Mouse (Mus musculus) adrenal gland, postnatal 36 days (tissue): ENCODE measurements around the gene Fam163b. TPM values are rescaled to one million over a fixed set of nuclear protein-coding genes. Genes with fewer than 3 reads are reported as not detected.
A peak's percentile ranks its signal among the peaks of the same experiment; 100 is the strongest.

Experiments used
- DNase-seq, 2 experiments: peaks; one replicate each; pipeline ENCODE4 v3.0.0; 2021; ENCODE audit warnings: mixed read lengths in 1 of 2
- long read RNA-seq, 2 experiments: library from polyadenylated mRNA; stranded (forward); transcript quantifications; one replicate each; pipeline ENCODE4 v2.0.0; 2021; ENCODE audit warnings: borderline sequencing depth in 2 of 2
- total RNA-seq, 2 experiments: library from RNA; stranded (reverse); gene quantifications; 2 replicates each; pipeline ENCODE4 v1.2.3; 2021

Fam163b gene
- total RNA-seq = 1 to 10 TPM; 1.1 to 1.7 TPM
- long read RNA-seq, experiment 1, partial matches to known transcripts = 1 of 1 reads
- long read RNA-seq, experiment 1, other reads (novel, unspliced or antisense) = 0 of 1 reads
- long read RNA-seq, experiment 2 = 0 reads

- peak; percentile 37 to 65 for DNase-seq
Observed at GRCm38 (mm10) chr2:27141950-27142693, at the start of gene Fam163b. Gene Fam163b (minus strand): TSS chr2:27142491.

GRCm38 (mm10) chr2:27189994-27190393 is 47.7 kb upstream of the Fam163b start:
- no peak for DNase-seq

GRCm38 (mm10) chr2:27187531-27187930 is 45.2 kb upstream of the Fam163b start:
- no peak for DNase-seq

GRCm38 (mm10) chr2:27183734-27184133 is 41.4 kb upstream of the Fam163b start:
- DNase-seq = peak; percentile 64 to 72

- no peak for DNase-seq
Observed at GRCm38 (mm10) chr2:27181907-27182306, 39.6 kb upstream of the Fam163b start.

GRCm38 (mm10) chr2:27179101-27179500 is 36.8 kb upstream of the Fam163b start:
- DNase-seq = no peak

DNA sequence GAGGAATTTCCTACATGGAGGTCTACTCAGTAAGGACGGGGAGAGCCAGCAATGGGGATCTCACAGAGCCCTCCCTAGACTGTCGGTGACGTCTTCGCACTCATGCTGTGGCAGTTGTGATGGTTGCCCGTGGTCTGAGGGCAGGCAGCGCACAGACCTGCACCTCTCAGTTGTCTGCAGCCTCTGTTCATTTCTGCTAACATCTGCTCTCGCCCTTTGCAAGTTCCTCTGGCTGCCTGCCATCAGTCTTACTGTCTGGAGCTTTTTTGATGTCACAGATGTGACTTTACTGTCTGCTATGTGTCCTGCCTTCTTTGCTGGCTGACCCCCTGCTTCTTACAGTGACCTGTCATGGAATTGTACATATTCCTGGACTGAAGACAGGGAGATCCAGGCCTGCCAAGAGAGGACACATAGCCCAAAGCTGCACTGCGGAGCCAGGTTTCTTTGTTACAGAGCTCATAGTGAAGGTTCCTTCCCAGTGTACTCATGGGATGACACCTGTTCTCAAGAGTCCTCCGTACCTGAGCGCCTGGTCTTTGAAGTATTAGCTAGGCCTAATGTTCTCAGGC is 33.5 kb upstream of the Fam163b start:
- DNase-seq = peak; percentile 41 to 60

- DNase-seq = no peak
Observed at GRCm38 (mm10) chr2:27174242-27174641, 32.0 kb upstream of the Fam163b start.

DNA sequence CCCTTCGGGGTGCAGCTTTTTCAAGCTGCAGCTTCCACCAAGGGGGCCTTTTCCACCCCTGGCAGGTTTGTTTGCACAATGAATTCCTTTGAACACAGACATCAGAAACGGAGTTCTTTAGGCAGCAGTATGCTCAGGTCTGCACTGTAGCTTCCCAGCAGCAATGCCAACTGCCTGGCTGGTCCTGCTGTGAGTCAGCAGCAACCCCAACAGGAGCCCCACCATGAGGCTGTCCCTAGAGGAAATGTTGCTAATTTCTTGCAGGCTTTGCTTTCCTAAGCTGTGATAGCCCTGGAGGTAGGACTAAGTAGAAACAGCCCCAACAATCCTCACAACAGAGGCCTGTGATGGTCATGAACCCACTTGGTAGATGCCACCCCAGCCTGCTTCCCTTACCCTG is 24.7 kb upstream of the Fam163b start:
- DNase-seq = no peak

GRCm38 (mm10) chr2:27166074-27166473 is 23.8 kb upstream of the Fam163b start:
- DNase-seq = no peak

DNA sequence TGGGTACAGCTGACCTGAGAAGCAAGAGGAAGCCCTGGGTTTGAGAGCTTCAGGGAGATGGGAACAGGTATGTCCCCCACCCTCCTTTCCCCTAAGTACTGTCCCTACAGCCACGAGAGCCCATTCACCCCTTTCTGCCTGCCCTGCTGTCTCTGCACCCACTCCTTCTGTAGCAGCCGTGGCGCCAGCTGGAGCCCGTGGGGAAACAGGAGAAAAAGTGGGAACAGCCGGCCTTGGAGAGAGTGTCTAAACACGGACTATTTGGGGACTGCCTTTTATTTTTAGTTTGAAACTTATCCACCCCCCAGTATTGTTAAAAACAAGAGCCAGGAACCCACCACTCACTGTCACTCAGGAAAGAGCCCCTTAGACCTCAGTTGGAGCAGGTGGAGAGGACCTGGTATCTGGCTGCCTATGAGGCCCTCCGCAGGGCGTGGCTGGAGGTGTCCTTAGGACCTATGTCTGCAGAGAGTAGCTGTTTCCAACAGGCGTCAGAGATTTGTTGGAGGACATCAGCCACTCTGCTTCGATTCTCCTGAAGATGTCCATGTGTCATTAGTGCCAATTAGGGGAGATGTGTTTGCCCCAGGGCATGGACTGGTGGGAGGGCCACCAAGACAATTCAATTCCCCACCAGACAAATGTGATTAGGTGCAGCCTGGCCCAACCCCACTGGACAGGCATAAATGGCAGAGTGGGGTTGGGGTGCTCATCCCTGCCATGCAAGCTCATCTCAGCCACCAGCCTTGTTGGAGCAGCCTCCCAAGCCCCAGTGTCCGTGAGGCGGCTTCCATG is 22.7 kb upstream of the Fam163b start, which contains the start of gene Dbh:
Gene Dbh (plus strand): TSS at position 438 of the 795 bp plus-strand sequence.
- peak; percentile 19 to 31 for DNase-seq

GRCm38 (mm10) chr2:27163851-27164250 is 21.6 kb upstream of the Fam163b start:
- no peak for DNase-seq

- no peak for DNase-seq
Observed at GRCm38 (mm10) chr2:27162656-27163055, 20.4 kb upstream of the Fam163b start.

DNA sequence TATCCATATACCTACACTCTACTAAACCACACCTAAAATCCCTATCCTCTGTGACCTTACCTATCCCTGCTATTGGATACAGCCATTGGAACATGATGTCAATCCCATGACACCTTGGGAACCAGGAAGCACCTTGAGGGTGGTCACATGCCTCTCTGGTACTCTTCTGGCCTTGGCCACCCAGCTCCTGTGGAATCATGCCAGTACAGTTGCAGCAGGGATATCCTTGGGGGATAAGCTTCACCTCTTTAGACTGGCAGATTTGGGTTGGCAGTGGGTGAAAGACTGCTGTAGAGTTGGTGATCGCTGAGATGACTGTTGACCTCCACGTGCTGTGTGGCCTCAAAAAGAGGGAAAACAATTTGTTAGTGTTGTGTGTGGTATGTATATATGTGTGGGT is 19.2 kb upstream of the Fam163b start:
- peak; percentile 18 to 41 for DNase-seq

GRCm38 (mm10) chr2:27156596-27156995 is 14.3 kb upstream of the Fam163b start:
- peak in 1 of 2 experiments; percentile 12 for DNase-seq

DNA sequence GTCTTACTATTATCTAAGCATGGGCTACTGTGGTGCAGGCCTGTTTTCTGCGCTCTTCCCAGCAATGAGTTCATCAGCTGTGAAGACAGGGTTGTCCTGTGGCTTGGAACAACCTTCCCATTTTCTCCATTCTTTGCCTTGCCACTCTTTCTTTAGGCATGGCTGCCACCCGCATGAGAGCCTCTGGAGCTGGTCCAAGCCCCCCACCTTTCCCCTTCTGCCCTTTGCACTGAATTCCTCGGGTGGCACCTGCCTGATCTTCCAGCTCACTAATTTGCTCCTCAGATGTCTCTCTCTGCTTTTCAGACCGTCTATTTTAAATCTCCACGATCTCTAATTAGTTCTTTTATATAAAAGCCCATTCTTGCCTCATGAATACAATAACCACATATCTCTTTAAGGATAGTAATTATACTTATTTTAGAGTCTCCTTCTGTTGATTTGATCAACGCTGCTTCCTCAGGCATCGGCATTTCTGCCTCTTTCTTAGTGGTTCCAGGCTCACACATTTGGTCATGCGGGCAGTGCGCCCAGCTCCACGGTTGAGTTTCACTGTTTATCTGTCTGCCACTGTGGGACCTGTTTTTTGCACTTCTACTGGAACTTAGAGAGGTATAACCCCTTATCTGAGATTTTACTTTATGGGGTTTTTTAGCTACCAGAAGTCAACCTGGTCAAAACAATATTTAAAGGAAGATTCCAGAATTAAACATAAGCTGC is 12.3 kb upstream of the Fam163b start:
- no peak for DNase-seq

DNA sequence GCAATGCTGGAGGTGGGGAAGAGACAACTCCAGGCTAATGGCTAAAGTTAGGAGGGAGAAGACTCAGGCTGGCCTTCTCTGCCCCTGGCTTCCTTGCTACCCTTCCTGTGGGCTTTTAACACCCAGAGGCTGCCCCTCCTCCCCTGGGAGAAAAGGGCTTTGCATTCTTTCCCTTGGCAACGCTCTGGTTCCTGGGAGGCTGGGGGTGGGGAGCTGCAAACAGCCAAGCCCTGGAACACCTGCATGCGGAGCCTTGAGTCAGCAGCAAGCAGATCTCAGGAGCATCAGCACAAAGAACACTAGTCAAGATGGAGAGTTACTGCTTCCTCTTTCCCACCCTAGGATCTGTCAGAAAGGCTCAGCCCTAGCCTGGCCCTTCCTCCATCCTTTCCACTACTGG is 7.2 kb upstream of the Fam163b start:
- DNase-seq = no peak

DNA sequence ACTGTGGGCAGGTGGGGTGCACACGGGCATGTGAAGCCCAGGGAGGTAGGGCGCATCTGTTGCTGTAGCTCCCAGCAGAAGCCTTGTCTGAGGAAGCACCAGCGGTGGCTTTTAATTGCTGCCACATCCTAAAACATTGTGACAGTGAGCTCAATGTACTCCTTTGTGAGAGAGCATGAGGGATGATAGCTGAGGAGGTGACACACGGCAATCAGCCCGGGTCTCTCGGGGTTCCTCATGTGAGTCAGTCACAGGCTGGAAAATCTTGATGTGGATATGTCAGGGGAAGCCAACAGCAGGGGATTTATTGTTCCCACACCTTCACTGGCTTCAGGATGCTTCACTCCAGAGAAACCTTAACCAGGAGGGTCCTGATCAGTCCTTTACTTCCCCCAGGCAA is 4.5 kb upstream of the Fam163b start:
- no peak for DNase-seq

DNA sequence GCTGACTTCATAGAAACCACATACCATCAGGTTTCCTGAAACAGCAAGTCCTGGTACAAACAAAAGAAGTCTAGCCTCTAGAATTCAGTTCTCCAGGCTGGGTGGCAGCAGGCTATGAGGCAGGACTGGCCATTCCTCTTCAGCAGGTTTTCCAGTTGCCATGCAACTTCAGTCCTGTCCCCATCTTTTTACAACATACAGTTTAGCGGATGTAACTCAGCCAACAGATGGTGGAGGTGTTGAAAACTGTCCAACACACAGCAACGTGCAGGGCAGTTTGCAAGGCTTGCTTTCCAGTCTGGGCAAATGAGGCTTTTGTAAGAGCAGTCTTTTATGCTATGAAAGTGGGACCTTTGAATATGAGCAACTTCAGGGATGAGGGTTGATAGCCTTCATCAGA is 2.7 kb upstream of the Fam163b start:
- DNase-seq = no peak

DNA sequence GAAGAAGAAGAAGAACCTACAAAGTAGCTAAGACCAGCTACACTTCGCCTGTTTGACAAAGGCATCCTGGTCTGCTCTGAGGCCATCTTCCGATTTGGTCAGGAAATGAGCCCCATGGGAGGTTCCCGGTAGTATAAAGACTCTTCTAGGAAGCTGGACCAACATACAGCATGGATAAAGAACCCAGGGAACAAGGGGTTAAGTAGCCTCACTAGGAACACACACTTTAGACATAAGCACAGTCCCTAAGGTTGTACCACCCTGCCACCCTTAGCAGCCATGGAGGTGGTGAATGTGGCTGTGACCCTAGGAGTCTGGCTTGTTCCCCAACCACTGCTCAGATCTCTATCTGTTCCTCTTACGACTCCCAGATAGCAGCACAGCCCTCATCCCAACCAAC is 3.9 kb downstream of the Fam163b start:
- no peak for DNase-seq

- no peak for DNase-seq
Observed at GRCm38 (mm10) chr2:27136789-27137188, 5.5 kb downstream of the Fam163b start.

DNA sequence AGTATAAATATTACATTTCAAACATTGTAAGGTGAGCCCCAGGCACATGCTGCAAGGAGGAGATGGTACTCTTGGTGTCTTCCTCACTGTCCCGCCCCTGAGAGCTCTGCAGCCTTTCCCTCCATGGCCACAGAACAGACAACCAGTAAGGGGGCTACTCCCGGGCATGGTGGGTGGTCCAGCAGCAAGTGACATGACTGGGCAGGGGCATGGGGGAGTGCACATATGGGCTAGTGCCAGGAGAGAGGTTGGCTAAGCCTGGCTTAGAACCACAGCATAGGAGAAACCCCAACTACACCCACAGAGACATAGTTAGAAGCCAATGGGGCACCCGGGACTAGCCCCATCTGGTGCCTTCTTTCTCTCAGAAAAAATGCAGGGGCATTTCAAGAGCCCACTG is 6.0 kb downstream of the Fam163b start:
- DNase-seq = no peak
